Mouse (Mus musculus) frontal cortex, adult 2 months (tissue): ENCODE data around the gene Akap2. TPM values are rescaled to one million over a fixed set of nuclear protein-coding genes. Genes with fewer than 3 reads are reported as not detected.

ENCODE experiments used
- DNase-seq, 2 experiments: peaks; one replicate each; pipeline ENCODE4 v3.0.0; 2022; ENCODE audit warnings: low spot score in 1 of 2; ENCODE audit errors: extremely low spot score in 1 of 2
- polyA plus RNA-seq: library from polyadenylated mRNA; depleted of rRNA; stranded (reverse); fragments of >200 nt; gene quantifications from 2 replicates; pipeline ENCODE4 v1.2.3, GENCODE M21; 2012

Gene Akap2
- polyA plus RNA-seq, 1 experiment: 22.8 TPM

DNA sequence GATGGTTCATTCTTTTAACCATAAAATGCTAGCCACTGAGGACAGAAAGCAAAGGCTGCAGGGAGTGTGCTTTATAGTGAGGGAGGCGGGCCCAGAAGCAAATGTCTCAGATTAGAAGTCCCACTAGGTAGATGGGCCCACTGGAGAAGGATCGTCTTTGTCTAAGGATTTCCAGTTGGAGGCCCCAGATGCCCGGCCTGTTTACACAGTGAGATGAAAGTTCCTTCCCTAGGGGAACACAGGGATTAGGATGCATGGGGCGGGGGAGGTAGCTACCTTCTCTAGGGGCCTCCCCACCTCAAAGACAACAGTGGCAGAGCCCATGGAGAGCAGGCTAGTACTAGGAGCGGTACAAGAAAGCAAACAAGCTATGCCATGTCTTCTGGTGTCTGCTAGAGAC is 177.7 kb downstream of the Akap2 start:
- no peak for DNase-seq

DNA sequence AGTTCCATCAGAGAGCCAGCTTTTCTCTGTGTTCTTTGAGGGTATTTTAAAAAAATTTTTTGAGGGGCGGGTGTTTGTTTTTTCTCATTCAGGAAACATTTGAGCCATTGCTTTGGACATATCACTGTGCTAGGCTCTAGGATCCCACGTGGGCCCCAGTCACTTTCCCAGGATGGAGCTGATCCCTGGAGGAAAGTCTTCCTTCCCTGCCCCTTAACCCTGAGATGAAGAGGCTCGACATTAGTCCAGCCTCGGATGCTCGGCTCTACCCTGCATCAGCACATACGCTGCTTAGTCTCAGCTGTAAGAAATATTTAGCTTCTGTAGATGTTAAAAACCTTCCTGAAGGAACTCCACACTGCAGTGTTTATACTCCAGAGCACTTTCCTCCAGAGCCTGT is 178.4 kb downstream of the Akap2 start:
- DNase-seq: no peak

DNA sequence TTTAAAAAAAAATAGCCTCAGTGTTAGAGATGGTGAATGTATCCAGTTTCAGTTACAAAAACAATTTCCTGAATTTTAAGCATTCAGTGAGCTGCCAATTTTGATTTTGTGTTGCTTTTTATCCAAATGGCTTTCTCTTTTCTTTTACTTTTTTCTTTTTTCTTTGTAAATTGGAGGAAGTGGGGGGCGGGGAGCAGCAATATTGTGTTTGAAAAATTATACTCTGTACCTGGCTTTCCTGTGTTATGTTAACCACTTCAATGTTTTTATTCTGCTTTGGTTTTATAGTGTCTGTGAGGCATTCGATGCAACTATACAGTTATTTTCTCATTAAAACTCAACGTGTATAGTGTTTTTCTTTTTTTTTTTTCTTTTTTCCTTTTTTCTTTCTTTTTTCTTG is 179.2 kb downstream of the Akap2 start:
- no peak for DNase-seq

DNA sequence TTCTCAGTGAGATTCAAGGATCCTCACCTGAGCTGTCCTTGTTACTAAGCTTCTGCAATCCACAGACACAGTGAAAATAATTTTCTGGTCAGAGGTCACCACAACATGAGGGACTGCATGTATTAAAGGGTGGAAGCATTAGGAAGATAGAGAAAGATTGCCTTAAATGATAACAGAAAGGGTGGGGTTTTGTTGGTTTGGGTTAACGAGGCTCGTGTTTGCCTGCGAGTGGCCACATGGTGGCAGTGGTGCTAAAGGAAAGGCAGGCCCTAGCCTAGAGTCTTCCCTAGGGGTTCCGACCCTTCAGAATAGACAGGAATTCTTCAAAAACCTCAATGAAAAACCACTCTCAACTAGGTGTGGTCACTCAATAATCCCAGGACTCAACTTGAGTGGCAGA is 183.8 kb downstream of the Akap2 start:
- DNase-seq: peak in 1 of 2 experiments; percentile 58

DNA sequence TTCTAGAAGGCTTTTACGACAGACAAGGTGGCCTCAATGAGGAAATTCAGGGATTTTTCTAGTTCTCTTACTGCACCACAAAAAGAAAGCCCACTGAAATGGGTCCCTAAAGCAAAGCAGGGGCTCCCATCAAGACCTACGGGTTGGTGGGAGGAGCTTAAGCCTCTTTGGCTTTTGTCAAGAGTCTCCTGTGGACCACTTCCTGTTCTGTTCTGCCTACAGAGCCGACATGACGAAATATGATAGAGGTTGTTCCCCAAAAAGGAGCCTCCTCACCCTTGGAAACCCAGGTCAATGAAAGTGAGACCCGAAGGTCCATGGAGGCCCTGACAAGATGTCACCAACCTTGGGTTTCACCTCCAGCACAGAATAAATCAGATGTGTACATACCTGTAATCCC is 185.2 kb downstream of the Akap2 start:
- DNase-seq: no peak

DNA sequence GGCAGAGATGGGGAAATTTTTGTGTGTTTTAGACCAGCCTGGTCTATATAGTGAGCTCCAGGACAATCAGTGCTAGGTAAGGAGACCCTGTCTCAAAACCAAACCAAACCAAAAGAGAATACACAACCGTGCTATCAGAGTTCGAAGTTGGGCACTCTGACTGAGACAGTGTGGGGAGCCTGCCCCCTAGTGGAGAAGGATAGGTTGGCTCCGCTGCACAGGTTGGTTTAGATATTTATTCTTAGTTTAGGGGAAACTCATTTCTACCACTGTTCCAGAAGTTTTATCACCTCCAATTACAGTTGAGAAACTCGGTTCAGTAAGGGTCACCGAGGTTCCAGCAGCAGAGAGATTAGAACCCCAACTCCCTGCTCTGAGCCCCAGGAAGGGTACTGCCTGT is 186.8 kb downstream of the Akap2 start:
- peak in 1 of 2 experiments; percentile 81 for DNase-seq

DNA sequence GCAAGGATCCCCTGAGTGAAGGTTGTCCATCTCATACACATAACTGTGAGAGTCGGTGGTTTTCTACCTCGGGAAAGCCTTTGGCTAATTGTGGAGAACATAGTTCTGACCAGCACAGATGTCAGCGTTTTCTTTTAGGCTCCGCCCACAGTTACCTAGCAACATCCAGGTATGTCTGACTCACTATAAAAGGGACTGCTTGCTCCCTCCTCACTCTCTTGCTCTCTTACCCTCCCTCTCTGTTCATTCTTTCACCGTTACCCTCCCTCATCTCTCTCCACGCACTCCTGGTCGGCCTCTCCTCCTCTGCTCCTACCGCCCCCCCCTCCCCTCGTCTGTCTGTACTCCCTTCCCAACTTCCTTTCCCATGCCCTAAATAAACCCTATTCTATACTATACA is 187.2 kb downstream of the Akap2 start:
- DNase-seq: no peak

DNA sequence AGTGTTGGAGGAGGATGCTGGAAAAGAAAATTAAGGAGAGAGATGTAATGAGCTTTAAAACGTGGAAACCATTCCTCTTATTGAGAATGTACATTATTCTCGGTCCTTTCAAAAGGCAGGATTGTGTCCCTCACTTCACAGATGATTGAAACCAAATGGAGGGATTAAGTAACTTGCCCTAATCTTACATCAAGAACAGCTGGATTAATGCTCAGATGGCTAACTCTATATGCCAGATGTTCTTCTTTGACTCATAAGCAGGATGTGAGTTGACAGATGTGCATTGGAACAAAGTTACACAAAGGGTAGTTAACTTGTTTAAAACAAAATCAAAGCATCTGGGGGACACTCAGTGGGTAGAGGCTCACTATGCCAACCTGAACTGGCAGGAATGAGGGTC is 189.3 kb downstream of the Akap2 start:
- no peak for DNase-seq

DNA sequence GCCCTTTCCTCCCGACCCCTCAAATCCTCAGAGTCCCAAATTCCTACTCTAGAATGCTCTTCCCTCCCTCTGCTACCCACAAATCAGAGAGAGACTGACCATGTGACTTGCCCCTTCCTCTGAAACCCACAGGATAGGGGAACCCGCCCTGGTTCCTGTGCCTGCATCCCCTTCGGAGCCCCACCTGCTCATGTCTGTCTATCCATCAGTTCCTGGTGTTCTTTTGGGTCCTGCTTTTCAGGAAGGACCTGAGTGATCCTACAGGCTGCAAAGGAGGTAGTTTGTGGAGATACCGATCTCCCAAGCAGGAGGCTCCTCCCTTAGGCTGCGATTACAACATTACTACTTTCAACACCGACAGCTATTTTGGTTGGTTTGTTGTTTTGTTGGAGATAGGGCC is 191.4 kb downstream of the Akap2 start:
- DNase-seq: no peak

DNA sequence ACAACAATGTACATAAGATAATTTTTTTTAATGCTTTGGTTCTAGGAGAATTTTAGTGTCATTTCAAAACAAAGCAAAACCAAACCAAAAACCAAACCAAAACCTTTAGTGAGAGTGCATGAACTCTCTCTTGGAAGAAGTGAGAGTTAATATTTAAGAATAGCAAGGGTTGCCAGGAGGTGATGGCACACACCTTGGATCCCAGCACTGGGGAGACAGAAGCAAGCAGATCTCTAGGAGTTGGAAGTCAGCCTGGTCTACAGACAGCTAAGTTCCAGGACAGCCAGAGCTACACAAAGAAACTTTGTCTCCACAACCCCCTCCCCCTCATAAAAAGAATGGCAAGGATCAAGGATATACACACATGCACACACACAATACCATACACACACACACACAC is 195.6 kb downstream of the Akap2 start:
- DNase-seq: no peak

DNA sequence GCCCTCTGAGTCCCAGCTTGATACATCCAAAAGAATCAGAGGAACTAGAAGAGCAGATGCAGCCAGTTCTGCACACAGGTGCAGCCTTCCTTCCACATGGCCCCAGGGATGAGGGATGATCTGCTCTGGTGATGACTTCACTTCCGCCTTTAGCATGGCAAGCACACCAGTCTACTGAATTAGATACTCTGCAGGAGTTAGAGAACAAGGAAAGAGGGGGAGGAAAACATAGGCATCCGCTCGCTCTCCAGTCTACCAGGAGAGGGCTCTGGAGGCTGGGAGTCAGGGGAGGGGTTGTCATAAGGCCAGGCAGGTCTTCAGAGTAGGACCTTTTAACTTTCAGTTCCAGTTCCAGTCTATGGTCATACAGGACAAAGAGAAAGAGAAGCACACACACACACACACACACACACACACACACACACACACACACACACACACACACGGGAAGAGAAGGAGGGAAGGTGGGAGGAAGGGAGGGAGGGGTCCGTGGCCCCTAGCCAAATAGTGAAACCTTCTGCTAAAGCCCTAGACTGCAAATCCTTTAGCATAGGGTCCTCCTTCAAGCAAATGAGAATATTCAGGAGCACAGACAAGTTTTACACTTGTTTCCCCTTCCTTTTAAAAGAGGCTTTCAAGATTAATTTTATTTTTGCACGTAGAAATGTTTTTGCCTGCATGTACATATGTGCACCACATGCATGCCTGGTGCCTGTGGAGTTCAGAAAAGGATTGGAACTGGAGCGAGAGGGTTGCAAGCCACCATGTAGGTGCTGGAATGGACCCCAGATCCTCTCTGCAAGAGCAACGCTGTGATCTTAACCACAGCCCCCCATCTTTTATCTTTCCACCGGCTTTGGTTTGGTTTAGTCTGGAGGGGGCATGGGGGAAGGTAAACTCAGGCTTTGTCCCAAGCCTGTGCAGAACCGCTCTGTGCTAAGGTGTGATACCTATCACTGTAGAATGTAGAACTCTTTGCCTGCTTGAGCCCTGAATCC is 197.0 kb downstream of the Akap2 start:
- no peak for DNase-seq

DNA sequence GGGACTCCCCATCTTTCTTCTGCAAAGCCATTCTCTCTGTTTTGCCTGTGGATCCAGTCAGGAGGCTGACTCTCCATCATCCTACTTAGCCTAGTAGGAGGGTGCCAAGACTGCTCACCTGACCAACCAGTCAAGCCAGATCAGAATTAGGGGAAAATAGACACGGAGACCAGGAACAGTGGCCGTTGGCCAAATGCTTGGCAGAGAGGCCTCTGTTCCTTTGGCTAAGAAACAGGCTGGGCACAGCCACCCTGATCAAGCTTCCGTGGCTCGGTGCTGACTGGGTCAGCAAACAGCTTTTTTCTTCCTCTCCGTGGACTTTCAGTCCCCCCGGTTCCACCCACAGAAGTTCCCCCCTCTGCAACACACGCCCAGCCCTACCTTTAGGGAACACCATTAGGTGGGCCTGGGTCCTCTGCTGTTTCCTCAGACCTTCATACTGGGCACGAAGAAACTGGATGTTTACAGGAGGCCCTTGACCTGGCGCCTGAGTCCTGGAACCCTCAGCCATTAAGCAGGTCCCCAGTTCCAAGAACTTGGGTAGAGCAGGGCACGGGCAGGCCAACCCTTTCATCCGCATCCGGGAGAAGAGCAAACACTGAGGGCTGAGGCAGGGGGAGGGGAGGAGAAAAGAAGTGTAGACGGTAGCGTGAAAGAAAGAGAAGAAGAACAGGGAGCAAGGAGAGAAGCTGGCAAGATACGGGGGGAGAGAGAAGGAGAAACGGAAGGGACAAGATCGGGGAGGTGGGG is 197.9 kb downstream of the Akap2 start:
- peak; percentile 20 to 38 for DNase-seq

DNA sequence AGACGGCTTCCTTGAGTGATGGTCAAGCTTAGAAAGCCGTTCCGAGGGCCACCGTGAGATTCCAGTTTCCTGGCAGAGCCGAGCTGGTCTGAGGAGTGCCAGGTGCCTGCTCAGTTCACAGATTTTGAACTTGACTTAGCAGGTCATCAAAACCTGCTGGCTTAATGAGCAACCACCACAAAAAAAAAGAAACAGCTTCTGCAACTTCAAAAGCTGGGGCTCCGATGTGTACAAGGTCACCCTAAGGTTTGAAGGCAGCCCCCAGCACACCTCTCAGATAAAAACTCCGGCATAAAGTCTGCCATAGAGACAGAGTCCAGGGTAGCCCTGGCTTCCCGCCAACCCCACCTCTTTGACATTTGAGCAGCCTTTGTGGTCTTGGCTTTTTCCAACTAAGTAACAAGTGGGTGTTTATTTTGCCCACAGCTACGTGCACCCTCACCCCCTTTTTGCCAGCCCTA is 198.8 kb downstream of the Akap2 start, which contains the start of gene D630039A03Rik:
TSS of gene D630039A03Rik (minus strand) at position 97 of the 461 bp plus-strand sequence.
- no peak for DNase-seq

DNA sequence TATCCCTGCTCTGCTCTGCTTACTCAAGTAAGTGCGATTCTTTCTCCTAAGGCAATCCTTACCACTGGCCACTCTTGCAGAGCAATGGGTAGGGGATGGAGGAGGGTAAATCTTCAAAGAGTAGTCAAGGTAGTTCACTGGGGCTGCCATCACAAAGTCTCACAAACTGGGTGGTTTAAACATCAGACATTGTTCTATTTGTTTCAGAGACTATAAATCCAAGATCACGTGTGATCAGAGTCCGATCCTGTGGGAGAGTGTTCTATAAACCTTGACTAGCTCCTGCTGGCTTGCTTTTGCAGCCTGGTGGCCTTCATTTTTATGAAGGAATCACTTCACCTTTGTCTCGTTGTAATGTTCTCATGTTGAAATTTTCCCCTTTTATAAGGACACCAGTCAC is 199.3 kb downstream of the Akap2 start:
- no peak for DNase-seq

DNA sequence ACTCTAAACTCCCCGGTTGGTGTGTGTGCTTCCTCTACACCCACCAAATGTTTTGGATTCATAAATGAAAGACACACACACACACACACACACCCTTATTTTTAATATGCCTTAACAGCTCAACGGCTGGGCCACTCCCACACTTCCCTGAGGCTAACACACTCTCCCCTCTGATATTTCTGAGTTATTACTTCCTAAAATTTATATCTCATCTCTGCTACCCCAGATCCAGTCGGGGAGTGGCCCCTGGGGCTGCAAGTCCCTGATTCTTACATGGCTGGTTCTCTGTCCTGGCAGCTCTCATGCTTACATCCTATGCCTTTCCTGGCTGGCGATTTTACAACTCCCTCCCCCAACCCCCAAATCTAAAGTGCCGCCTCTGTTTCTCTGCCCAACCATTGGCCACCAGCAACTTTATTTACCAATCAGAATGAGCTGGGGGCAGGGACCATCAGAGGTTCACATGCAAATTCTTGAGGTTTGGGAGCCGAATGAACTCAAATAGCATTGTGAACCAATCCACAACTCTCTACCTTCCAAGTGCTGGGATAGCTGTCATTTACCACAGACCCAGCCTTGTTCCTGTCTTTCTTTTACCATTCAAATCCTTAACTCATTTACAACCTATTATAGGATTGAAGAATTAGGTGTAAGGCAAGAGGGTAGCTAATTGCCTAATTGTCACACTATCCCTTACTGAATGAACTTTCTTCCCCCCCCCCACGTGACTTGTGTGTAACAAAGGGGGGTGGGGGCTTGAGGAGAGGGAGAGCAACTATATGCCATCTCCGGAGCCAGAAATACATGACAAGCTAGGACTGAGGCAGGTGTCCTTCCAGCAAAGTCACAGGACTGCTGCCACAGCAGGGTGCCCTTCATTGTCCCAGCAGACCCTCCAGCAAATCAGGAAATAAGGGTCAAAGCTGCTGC is 202.3 kb downstream of the Akap2 start:
- DNase-seq: no peak

DNA sequence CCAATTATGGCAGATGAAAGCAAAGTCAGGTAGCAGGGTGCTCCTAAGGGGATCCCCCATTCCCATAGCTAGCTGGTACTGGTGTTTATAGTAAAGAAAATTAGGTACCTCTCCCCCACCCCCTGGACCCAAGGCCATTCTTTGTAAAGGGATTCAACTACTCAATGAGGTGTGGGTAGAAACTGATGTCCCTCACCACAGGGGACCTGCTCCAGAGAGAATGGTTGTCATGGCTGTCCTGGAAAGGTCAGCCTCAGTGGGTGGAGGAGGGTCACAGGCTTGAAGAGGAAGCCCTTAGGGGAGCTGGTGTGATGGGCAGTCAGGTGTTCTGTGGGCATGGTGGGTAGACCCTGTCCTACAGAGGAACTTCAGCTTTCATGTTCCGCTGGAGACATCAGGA is 203.1 kb downstream of the Akap2 start:
- DNase-seq: no peak

DNA sequence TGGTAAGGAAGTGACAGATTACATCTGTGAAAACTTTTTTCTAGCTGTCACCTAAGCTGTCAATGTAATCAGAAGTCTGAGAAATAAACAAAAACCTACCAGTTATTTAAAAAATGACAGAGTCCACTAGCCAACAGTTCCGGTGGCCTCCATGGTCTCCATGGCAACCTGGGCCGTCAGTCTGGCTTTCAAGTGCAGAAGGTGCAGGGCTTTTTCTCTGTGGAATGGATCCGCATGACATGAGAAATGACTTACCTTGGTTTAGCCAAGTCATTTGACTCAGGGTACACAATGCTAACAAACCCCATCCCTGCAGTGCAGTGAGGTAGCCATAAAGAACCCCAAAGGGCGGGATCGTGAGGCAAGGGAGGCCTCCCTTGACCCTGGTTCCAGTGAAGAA is 204.7 kb downstream of the Akap2 start:
- DNase-seq: no peak

DNA sequence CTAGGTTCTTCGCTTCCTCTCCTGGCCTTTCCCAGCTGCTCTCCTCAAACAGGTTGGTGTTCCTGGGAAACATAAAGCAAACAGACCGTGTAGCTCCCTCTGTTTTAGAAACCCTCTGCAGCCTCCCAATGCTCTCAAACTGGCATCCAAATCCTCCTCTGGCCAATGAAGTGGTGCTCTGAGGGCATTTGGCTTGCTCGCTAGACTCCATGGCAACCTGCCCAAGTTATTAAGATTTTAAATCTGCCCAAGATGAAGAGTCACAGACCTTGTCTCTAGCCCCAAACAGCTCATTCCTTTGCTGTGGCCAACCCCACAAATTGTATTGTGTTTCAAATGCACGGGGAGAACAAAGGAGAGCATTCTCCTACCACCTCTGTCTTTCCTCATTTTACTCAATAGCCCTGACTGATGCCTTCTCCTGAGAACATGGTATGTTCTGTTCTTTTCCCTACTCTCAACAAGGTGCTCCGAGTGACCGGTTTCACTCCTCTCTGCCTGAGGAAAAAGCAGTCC is 207.2 kb downstream of the Akap2 start:
- DNase-seq: no peak

DNA sequence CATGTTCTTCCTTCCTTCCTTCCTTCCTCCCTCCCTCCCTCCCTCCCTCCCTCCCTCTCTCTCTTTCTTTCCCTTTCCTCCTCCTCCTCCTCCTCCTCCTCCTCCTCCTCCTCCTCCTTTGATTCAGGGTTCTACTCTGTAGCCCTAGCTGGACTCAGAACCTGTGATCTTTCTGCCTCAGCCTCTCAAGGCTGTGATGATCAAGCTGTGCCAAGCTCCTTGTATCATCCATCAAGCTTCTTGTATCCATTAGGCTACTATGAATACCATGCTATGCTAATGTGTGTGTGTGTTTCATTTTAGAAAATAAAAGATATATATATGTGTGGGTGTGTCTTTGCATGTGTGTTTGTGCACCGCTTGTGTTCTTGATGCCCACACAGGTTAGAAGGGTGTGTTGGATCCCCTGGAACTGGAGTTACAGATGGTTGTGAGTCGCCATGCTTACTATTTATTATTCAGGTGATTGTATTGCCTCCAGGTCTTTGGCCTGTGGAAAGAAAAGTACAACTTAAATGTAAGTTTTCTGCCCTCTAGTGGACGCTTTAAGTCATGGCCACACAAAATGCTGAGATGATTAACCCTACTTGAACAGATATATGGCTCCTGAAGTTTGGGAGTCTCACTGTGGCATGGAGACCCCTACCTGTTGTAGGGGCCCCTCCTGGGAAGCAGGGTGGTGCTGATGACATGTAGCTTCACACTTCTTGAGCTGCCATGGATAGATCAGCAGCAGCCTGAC is 210.2 kb downstream of the Akap2 start:
- DNase-seq: peak in 1 of 2 experiments; percentile 53
